Mouse (Mus musculus) cerebellum, adult 8-10 months (tissue): ENCODE results near the gene Csmd2.

ENCODE experiments used
- DNase-seq: peaks from one replicate; pipeline ENCODE4 v3.0.0; 2022

Csmd2 gene

DNA sequence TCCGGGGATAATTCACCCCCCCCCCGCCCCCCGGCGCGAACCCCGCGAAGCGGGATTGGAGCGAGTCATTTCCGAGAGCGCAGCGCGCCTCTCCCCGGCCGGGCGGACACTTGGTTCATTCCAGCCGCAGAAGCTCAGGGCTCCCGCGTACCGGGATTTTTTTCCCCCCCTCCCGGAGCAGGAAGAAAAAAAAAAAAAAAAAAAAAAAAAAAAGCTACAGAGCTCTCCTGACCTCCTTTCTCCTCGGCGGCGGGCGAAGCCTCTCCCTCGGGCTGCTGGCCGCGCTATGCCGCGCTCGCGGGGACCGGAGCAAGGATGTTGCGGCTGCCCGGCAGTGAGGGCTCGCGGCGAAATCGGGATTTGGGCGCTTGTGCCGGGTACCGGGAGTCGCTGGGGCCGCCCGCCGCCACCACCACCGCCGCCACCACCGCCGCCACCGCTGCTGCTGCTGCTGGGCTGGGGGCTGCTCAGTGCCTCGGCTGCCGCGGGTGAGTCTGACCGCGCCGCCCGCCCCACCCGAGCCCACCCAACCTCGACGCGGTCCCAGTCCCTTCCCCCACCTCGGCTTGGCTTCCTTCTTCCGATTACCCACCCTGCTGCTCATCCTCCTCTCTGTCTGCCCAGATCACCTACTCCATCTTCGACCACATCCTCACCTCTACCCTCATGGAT lies at the start of gene Csmd2:
Gene Csmd2 (plus strand): TSS at position 74 of the 672 bp plus-strand sequence.
- peak; percentile 70 for DNase-seq

DNA sequence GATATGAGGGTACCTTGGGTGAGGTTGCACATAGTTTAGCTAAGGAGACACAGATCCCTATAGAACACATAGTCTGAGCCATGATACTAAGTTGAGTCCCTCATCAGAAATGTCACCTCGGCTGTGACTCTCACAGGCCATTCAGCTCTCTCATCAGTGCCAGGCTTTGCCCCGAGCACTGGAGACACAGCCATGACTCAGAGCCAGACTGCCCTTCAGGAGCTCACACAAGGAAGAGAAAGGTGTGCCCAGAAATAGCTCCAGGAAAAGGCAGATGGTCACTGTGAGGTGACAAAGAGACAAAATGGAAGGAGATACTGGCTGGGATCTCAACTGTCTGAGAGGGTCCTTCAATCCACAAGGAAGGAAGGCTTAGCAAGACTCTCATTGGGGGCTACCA lies 40.0 kb upstream of the Csmd2 start:
- peak; percentile 61 for DNase-seq

GRCm38 (mm10) chr4:127953006-127953710 lies 34.5 kb upstream of the Csmd2 start:
- no peak for DNase-seq

DNA sequence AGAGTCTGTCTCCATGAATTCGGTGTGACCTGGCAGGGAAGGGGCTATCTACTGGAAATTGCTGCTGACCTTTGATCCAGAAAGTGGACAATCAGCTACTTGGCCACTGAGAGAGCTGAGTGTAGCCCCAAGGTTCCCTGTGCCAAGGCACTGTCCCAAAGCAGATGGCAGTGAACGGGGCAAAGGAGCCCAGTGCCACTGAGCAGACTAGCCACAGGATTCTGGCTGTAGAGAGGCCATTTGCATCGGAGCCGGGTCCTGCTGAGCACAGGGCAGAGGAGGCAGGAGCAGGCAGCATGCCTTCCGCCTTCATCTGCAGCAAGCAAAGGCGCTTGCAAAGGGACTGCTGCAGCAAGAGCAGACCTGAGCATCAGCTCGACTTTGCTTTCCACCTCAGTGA lies 18.6 kb upstream of the Csmd2 start:
- peak; percentile 77 for DNase-seq

DNA sequence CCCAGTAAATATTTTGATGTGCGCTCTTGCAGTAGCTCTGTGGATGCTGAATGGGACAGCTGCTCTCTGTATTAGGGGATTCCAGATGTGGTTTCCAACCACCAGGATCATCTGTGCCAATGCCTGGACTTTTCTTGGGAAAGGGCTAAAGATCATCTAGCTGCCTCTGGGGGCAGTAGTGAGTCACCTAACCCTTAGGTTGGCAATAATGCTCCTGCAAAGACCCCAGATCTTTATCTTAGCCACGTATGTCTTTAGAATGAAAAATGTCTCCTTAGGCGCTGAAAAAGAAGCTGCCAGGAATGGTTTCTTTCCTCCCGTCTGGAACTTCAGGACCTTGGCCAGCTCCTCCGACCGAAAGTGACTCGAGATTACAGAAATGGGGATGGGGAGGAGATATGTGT lies 17.6 kb upstream of the Csmd2 start:
- no peak for DNase-seq

- no peak for DNase-seq
Measured at GRCm38 (mm10) chr4:127970901-127971868, 16.5 kb upstream of the Csmd2 start, which contains the start of gene CK137956. Gene CK137956, minus strand, starts transcription at chr4:127970951.

DNA sequence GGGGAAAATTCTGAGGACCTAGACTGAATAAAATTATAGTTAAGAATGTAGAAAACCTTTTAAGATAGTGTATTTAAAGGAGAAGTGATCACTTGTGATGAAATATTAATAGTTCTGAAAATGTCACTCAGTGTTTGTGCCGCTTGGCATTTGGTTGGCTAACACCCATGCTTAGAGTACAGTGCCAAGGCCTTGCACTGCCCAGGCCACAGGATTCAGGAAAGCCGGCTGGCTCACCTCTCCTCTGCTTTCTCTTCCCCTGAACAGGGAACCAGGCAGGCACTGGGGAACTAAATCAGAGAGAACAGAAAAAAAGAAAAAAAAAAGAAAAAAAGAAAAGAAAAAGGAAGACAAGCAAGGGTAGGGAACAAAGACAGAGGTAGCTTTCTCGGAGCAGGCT lies 14.7 kb upstream of the Csmd2 start:
- DNase-seq: no peak

GRCm38 (mm10) chr4:127981125-127981524 lies 6.5 kb upstream of the Csmd2 start:
- no peak for DNase-seq

GRCm38 (mm10) chr4:127984426-127984825 lies 3.2 kb upstream of the Csmd2 start:
- DNase-seq: no peak

- DNase-seq: no peak
Measured at GRCm38 (mm10) chr4:127985874-127986273, 1.8 kb upstream of the Csmd2 start.

GRCm38 (mm10) chr4:127986491-127987075 lies 1.1 kb upstream of the Csmd2 start:
- DNase-seq: no peak

GRCm38 (mm10) chr4:127987270-127987669 lies 387 bp upstream of the Csmd2 start:
- DNase-seq: no peak

GRCm38 (mm10) chr4:127988526-127989180 lies 996 bp downstream of the Csmd2 start:
- DNase-seq: no peak

DNA sequence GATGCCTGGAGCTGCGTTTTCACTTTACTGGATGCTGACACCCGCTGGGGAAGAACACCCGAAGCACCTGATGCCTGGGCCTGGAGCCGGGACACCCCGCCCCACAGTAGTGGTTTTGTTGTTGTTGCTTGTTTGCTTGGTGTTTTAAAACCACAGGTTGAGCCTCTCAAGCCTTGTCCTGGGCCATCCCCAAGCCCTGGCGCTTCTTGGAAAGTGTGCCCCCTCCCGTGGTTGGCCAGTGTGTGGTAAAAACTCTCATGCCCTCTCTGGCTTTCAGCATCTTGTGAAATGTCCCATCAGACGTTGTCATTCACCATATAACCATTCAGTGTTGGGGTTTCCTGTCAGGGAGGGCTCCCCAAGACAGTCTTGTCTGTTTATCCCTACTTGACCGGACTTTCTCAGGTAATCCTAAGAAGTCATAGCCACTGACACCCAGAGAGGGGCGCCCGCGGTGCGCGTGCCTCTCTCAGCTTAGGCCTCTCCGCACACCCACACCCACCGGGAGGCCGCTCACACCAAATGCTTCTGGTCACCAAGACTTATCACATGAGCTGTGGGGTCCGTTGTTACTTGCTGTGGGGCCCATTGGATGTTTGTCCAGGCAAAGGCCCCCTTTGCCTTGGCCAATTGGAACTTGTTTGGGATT lies 1.8 kb downstream of the Csmd2 start:
- peak; percentile 67 for DNase-seq

- no peak for DNase-seq
Measured at GRCm38 (mm10) chr4:127999281-127999680, 11.6 kb downstream of the Csmd2 start.

DNA sequence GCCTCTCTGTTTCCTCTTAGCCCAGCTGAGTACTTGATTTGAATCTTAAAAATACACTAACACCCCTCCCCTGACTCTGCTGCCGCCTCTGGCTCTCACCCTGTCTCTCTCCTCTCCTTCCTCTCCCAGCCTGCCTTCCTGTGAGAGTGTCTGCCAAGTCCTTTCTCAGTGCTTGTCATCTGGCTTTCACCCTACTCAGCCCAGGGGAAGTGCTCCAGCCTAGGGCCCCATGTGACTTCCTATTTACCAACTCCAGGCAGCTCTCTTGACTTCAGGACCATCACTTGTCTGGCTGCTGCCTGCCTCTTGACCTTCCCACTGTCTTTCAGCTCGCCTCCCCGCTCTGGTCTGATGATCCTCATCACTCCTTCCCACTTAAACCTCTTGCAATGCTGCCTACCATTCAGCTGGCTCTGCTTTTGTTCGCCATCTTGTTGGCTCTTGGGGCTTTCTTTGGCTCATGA lies 15.0 kb downstream of the Csmd2 start:
- DNase-seq: no peak

DNA sequence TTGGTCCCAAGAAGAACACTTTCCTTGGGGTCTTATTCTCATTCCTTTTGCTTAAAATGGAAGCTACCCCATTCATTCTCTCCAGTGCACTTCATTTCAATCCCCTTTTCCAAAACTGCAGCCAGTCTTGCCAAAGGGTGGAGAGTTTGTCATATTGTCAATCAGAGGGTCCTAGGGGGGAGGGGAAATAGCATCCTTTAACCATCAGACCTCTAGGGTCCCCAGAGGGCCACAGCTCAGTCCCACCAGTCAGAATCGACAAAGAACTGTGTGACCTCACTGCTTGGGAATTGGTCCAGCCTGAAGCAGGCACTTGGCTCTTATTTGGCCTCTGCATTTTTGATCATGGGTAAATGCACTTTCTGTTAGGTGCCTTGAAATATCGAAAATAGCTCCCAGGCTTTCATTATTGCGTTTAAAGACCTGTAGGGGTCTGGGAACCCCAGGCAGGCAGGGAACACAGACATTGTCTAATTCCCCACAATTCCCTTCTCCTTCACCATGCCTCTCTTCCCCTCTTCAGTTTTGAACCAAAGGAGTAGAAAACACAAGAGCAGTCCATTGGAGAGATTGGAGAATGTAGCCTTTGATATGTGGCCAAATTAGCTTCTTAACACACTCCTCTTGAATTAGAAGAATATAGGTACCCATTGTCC lies 17.3 kb downstream of the Csmd2 start:
- DNase-seq: no peak

- peak; percentile 33 for DNase-seq
Measured at GRCm38 (mm10) chr4:128019465-128019864, 31.8 kb downstream of the Csmd2 start.

DNA sequence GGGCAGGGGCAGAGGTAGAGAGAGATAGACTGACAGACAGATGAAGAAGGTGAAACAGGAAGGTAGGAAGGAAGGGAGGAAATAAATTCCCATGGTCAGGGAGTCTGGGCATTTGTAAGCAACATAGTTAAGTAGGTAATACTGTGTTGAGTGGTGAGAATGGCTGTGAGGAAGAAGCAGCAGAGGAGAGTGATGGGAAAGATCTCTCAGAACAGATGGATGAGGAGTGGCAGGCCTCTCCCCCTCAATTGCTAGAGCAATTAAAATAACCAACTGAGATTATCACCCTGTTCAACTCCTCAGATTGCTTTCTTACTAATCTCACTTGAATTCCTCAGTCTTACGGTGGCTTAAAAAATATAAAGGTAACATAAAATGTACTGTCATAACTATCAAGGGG lies 40.6 kb downstream of the Csmd2 start:
- DNase-seq: no peak

DNA sequence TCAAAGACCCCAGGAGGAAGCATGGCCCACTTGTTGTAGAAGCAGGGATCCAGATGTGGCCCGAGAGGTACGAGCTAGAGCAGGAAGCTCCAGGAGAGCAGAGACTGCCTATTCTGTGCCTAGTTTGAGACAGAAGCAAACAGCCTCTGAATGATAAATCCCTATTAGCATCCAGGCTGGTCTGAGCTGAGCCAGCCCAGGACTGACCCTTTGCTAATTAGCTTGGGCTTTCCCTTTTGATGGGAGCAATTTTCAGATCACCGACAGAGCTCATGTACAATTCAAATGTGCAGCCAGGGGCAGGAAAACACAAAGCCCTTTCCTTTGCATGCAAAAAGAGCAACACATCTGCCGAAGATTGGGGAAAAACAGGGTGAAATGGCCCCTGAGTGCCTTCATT lies 54.2 kb downstream of the Csmd2 start:
- DNase-seq: no peak

GRCm38 (mm10) chr4:128042626-128043025 lies 55.0 kb downstream of the Csmd2 start:
- no peak for DNase-seq
